Mouse (Mus musculus) ES-E14 (cell line): Measurements from ENCODE around the gene Kl.

ENCODE experiments used
- CHD2 ChIP-seq: IDR thresholded peaks from 2 replicates; pipeline ENCODE4 v1.6.1; 2014; ENCODE audit warnings: mild to moderate bottlenecking, low read depth, low read length, inconsistent platforms
- HCFC1 ChIP-seq: IDR thresholded peaks from 2 replicates; pipeline ENCODE4 v1.6.1; 2012; ENCODE audit warnings: low read length, inconsistent platforms, borderline replicate concordance; ENCODE audit not compliant: insufficient read depth
- ZC3H11A ChIP-seq: IDR thresholded peaks from 2 replicates; pipeline ENCODE4 v1.6.1; 2012; ENCODE audit warnings: low read depth, mild to moderate bottlenecking, inconsistent platforms, low read length, borderline replicate concordance

- TF ChIP-seq HCFC1, result no peak
- TF ChIP-seq ZC3H11A, result no peak
- no peak for TF ChIP-seq CHD2
Observed at GRCm38 (mm10) chr5:150915080-150916055, 37.0 kb upstream of the Kl start.
